Mouse (Mus musculus): Measurements from ENCODE around the gene Vopp1. TPM values are rescaled to one million over a fixed set of nuclear protein-coding genes. Genes with fewer than 3 reads are reported as not detected.

Vopp1 gene
- total and polyA plus RNA-seq, 3 experiments: 0.10 TPM; not detected in 2

DNA sequence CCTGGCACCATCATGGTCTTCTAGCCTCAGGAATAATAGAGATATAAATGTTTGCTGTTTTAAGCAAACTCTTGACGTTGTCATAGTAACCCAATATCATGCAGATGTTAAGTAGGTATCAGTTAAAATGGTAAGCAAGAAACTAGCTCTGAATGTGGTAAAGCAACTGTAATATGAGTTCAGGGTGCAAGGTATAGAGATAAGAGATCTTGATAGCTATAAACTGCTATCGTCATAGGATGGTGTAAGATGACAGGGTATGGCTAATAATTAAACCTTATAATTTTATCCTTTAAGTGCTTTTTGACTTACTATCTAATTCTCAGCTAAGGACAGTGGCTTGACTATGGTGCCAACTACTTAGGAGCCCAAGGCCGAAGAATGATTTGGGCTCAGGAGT lies 44.6 kb downstream of the Vopp1 start:
- Histone ChIP-seq H3K9me3 (replicated peaks; ENCODE audit: low read length) (no peaks in the 10 kb centered on the region), H3K4me3 (replicated peaks in 1 of 3; ENCODE audit: low read depth in 2 of 3, low read length in 2 of 3, poor library complexity in 1 of 3) (no peak overlapping the region), H3K79me2 (replicated peaks; ENCODE audit: control insufficient read depth, extremely low read depth, insufficient read depth, poor library complexity, severe bottlenecking) (no peaks in the 10 kb centered on the region), H3K36me3 (replicated peaks in 1 of 2; ENCODE audit: control insufficient read depth in 1 of 2, insufficient read depth in 1 of 2, low read length in 1 of 2) (no peaks in the 10 kb centered on the region), H3K27ac (ENCODE audit: insufficient read depth, low read depth) (no peak overlapping the region), H3K27me3 (replicated peaks) (no peaks in the 10 kb centered on the region), H3K4me2 (ENCODE audit: insufficient read depth, low read depth, poor library complexity, severe bottlenecking) (no peak overlapping the region), H3K4me1 (ENCODE audit: control insufficient read depth in 1 of 2, insufficient read depth in 2 of 2) (no peaks in the 10 kb centered on the region), H3K9ac (ENCODE audit: insufficient read depth, low read depth) (no peak overlapping the region)
- dilution Hi-C loops (cut with MboI; ENCODE audit: extremely low pct_ligation_motif_present, extremely low pct_unique_long_range_greater_than_20kb, low sequenced_read_pairs) (no loop called here), in situ Hi-C loops (cut with MboI; ENCODE audit: low pct_ligation_motif_present, low pct_unique_long_range_greater_than_20kb, low sequenced_read_pairs) (no loop called here)
- no peak for DNase-seq (ENCODE audit: extremely low read depth)
- TF ChIP-seq MYC (IDR thresholded peaks at IDR 0.05; ENCODE audit: low read depth, low read length) (no peak), BHLHE40 (IDR thresholded peaks at IDR 0.05; ENCODE audit: low read depth, low read length) (no peak), JUND (conservative IDR thresholded peaks at IDR 0.05; ENCODE audit: low read depth, low read length) (no peak), IRF4 (IDR thresholded peaks at IDR 0.05; ENCODE audit: low read depth, low read length) (no peak), HCFC1 (IDR thresholded peaks at IDR 0.05; ENCODE audit: low read depth, low read length) (no peak), UBTF (IDR thresholded peaks at IDR 0.05; ENCODE audit: low read depth, low read length) (no peak), USF1 (IDR thresholded peaks at IDR 0.05; ENCODE audit: low read depth, low read length) (no peak), GABPA (IDR thresholded peaks at IDR 0.05; ENCODE audit: insufficient replicate concordance, low read depth, low read length) (no peak), JUN (IDR thresholded peaks at IDR 0.05; ENCODE audit: insufficient read depth, low read depth, low read length) (no peak)

DNA sequence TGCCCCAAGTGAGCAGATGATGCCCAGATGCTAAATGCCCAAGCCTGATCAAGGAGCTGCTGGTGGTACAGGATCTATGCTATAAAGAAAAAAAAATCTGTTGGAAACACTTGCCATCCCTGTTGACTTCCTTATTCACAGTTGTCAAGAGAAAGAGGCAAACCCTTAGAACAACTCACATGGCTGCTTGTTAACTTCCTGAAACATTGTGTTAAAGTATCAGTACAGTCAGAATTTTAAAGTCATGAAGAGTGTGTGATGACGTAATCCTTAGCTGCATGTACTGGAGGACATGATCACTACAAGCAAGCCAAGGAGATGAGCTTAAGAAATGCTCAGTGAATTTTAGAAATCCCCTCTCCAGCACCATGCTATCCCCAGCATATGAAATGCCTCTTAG lies 51.2 kb downstream of the Vopp1 start:
- Histone ChIP-seq H3K9ac (ENCODE audit: insufficient read depth, low read depth) (no peak overlapping the region), H3K27ac (ENCODE audit: insufficient read depth, low read depth) (no peak overlapping the region), H3K27me3 (replicated peaks) (no peaks in the 10 kb centered on the region), H3K4me2 (ENCODE audit: insufficient read depth, low read depth, poor library complexity, severe bottlenecking) (no peak overlapping the region), H3K36me3 (replicated peaks in 1 of 2; ENCODE audit: control insufficient read depth in 1 of 2, insufficient read depth in 1 of 2, low read length in 1 of 2) (no peaks in the 10 kb centered on the region), H3K4me3 (replicated peaks in 1 of 3; ENCODE audit: low read depth in 2 of 3, low read length in 2 of 3, poor library complexity in 1 of 3) (no peak overlapping the region), H3K4me1 (ENCODE audit: control insufficient read depth in 1 of 2, insufficient read depth in 2 of 2) (no peaks in the 10 kb centered on the region), H3K9me3 (replicated peaks; ENCODE audit: low read length) (no peaks in the 10 kb centered on the region), H3K79me2 (replicated peaks; ENCODE audit: control insufficient read depth, extremely low read depth, insufficient read depth, poor library complexity, severe bottlenecking) (no peaks in the 10 kb centered on the region)
- in situ Hi-C loops (cut with MboI; ENCODE audit: low pct_ligation_motif_present, low pct_unique_long_range_greater_than_20kb, low sequenced_read_pairs): no loop called here
- TF ChIP-seq ZC3H11A (IDR thresholded peaks at IDR 0.05; ENCODE audit: low read depth, low read length) (no peak), HCFC1 (IDR thresholded peaks at IDR 0.05; ENCODE audit: low read depth, low read length) (no peak), TCF12 (IDR thresholded peaks at IDR 0.05; ENCODE audit: low read depth, low read length) (no peak), NRF1 (IDR thresholded peaks at IDR 0.05; ENCODE audit: low read depth, low read length) (no peak), USF1 (IDR thresholded peaks at IDR 0.05; ENCODE audit: low read depth, low read length) (no peak), MAFK (IDR thresholded peaks at IDR 0.05; ENCODE audit: insufficient replicate concordance, low read length) (no peak), E2F4 (IDR thresholded peaks at IDR 0.05; ENCODE audit: insufficient replicate concordance, low read depth, low read length) (no peak), NELFE (IDR thresholded peaks at IDR 0.05; ENCODE audit: low read depth, low read length) (no peak), IRF4 (IDR thresholded peaks at IDR 0.05; ENCODE audit: low read depth, low read length) (no peak), USF2 (conservative IDR thresholded peaks at IDR 0.05; ENCODE audit: low read depth, low read length) (no peak), SIN3A (IDR thresholded peaks at IDR 0.05; ENCODE audit: low read length) (no peak), POLR2A (IDR thresholded peaks at IDR 0.05; ENCODE audit: low read depth, low read length) (no peak), BHLHE40 (IDR thresholded peaks at IDR 0.05; ENCODE audit: low read depth, low read length) (no peak)
- DNase-seq (ENCODE audit: extremely low read depth): no peak
- dilution Hi-C loops (cut with MboI; ENCODE audit: extremely low pct_ligation_motif_present, extremely low pct_unique_long_range_greater_than_20kb, low sequenced_read_pairs): no loop called here

Measured in CH12.LX (cell line).